Mouse (Mus musculus) testis, adult 10 weeks (tissue): ENCODE measurements around the gene Fam19a2. TPM values are rescaled to one million over a fixed set of nuclear protein-coding genes. Genes with fewer than 3 reads are reported as not detected.

Source experiments
- polyA plus RNA-seq: library from polyadenylated mRNA; stranded (reverse); fragments of 350-450 nt; fragmentation: Illumina TruSeq; extraction: RNeasy Lipid Tissue Mini Kit (QIAGEN cat#74804); gene quantifications from one replicate; pipeline ENCODE4 v1.2.3, GENCODE M21; 2014; ENCODE audit warnings: low read depth, low replicate concordance

The Fam19a2 gene
- 0.97 TPM for polyA plus RNA-seq

GRCm38 (mm10) chr10:123263876-123264309 lies at the start of gene Fam19a2:
Fam19a2 (plus strand) TSS chr10:123263996.

Other genes starting within 250 kb of the Fam19a2 start
- gene Mon2, start 187.5 kb upstream of the Fam19a2 start, polyA plus RNA-seq, result 38.3 TPM
- gene Usp15, start 67.0 kb upstream of the Fam19a2 start, polyA plus RNA-seq, result 817 TPM